Mouse (Mus musculus): ENCODE measurements around the gene Col8a2. TPM values are rescaled to one million over a fixed set of nuclear protein-coding genes. Genes with fewer than 3 reads are reported as not detected.

Gene Col8a2
- polyA plus RNA-seq, 1 experiment from 2014 or later = 79.7 TPM

Other genes with a start within 250 kb of the Col8a2 start
- 125 and 130 TPM in 2 replicates for gene Mrps15, start 239.9 kb upstream of the Col8a2 start, polyA plus RNA-seq (2015; fragmentation: Nextera tagmentation; extraction: Ambion mirVana)
- gene Oscp1, start 228.2 kb upstream of the Col8a2 start, polyA plus RNA-seq (2015; fragmentation: Nextera tagmentation; extraction: Ambion mirVana) = 11.5 TPM in 2 replicates
- 50.1 and 51.2 TPM in 2 replicates for gene Lsm10, start 190.2 kb upstream of the Col8a2 start, polyA plus RNA-seq (2015; fragmentation: Nextera tagmentation; extraction: Ambion mirVana)
- 32.4 and 35.4 TPM in 2 replicates for gene Stk40, start 182.8 kb upstream of the Col8a2 start, polyA plus RNA-seq (2015; fragmentation: Nextera tagmentation; extraction: Ambion mirVana)
- gene Eva1b, start 139.0 kb upstream of the Col8a2 start, polyA plus RNA-seq (2015; fragmentation: Nextera tagmentation; extraction: Ambion mirVana) = 81.0 and 86.3 TPM in 2 replicates
- gene Sh3d21, start 123.3 kb upstream of the Col8a2 start, polyA plus RNA-seq (2015; fragmentation: Nextera tagmentation; extraction: Ambion mirVana) = 12.1 and 13.8 TPM in 2 replicates
- 183 and 198 TPM in 2 replicates for gene Thrap3, start 84.0 kb upstream of the Col8a2 start, polyA plus RNA-seq (2015; fragmentation: Nextera tagmentation; extraction: Ambion mirVana)
- 46.5 and 50.3 TPM in 2 replicates for gene Map7d1, start 30.4 kb upstream of the Col8a2 start, polyA plus RNA-seq (2015; fragmentation: Nextera tagmentation; extraction: Ambion mirVana)
- 120 and 128 TPM in 2 replicates for gene Trappc3, start 24.5 kb upstream of the Col8a2 start, polyA plus RNA-seq (2015; fragmentation: Nextera tagmentation; extraction: Ambion mirVana)
- gene Adprhl2, start 34.9 kb downstream of the Col8a2 start, polyA plus RNA-seq (2015; fragmentation: Nextera tagmentation; extraction: Ambion mirVana) = 79.2 and 82.9 TPM in 2 replicates
- 15.9 and 16.6 TPM in 2 replicates for gene Tekt2, start 38.9 kb downstream of the Col8a2 start, polyA plus RNA-seq (2015; fragmentation: Nextera tagmentation; extraction: Ambion mirVana)
- gene Ago3, start 142.8 kb downstream of the Col8a2 start, polyA plus RNA-seq (2015; fragmentation: Nextera tagmentation; extraction: Ambion mirVana) = 15.2 and 17.1 TPM in 2 replicates
- 3.1 and 4.0 TPM in 2 replicates for gene Ago1, start 181.8 kb downstream of the Col8a2 start, polyA plus RNA-seq (2015; fragmentation: Nextera tagmentation; extraction: Ambion mirVana)
- 1.9 and 3.3 TPM in 2 replicates for gene Ago4, start 246.7 kb downstream of the Col8a2 start, polyA plus RNA-seq (2015; fragmentation: Nextera tagmentation; extraction: Ambion mirVana)

Data from limb, embryonic 15.5 days (tissue).